Mouse (Mus musculus): ENCODE data around the gene Shisa8. TPM values are rescaled to one million over a fixed set of nuclear protein-coding genes. Genes with fewer than 3 reads are reported as not detected.

Shisa8 gene
- polyA plus RNA-seq, 1 experiment = 65.4 TPM

GRCm38 (mm10) chr15:82215332-82216046 lies 2.9 kb upstream of the Shisa8 start:
- Histone ChIP-seq H3K27me3 (ENCODE audit: control insufficient read depth, insufficient read depth, low read length) (no peaks in the 10 kb centered on the region), H3K27ac (ENCODE audit: insufficient read depth, low read length) (no peak overlapping the region), H3K4me1 (ENCODE audit: control insufficient read depth, insufficient read depth, low read length) (peaks cover 22% of the 10 kb centered on the region), H3K4me3 (replicated peaks; ENCODE audit: insufficient read depth, low read depth, low read length) (no peak overlapping the region)
- peak; percentile 65 to 81 for DNase-seq
- WGBS = 15% methylated on average over 11 of the region's 11 CpGs
- TF ChIP-seq CTCF (IDR thresholded peaks at IDR 0.05; ENCODE audit: borderline replicate concordance, insufficient read depth, low read depth, low read length) (no peak), POLR2A (IDR thresholded peaks at IDR 0.05; ENCODE audit: borderline replicate concordance, insufficient read depth, low read length) (no peak)

GRCm38 (mm10) chr15:82213222-82213621 lies 607 bp upstream of the Shisa8 start:
- H3K4me1 ChIP-seq (ENCODE audit: control insufficient read depth, insufficient read depth, low read length) = peaks cover 37% of the 10 kb centered on the region
- no peaks in the 10 kb centered on the region for H3K27me3 ChIP-seq (ENCODE audit: control insufficient read depth, insufficient read depth, low read length)
- TF ChIP-seq POLR2A (IDR thresholded peaks at IDR 0.05; ENCODE audit: borderline replicate concordance, insufficient read depth, low read length) = no peak
- TF ChIP-seq CTCF (IDR thresholded peaks at IDR 0.05; ENCODE audit: borderline replicate concordance, insufficient read depth, low read depth, low read length) = no peak
- peak in 1 of 2 experiments; percentile 49 for DNase-seq
- no peak overlapping the region for H3K27ac ChIP-seq (ENCODE audit: insufficient read depth, low read length)
- WGBS = 62% methylated on average over 4 of the region's 4 CpGs
- H3K4me3 ChIP-seq (replicated peaks; ENCODE audit: insufficient read depth, low read depth, low read length) = peak overlapping the region; percentile 61

- WGBS = under 1% methylated on average over 105 of the region's 112 CpGs
- no peaks in the 10 kb centered on the region for H3K27me3 ChIP-seq (ENCODE audit: control insufficient read depth, insufficient read depth, low read length)
- peak overlapping the region; percentile 92 for H3K4me3 ChIP-seq (replicated peaks; ENCODE audit: insufficient read depth, low read depth, low read length)
- peak; percentile 63 for TF ChIP-seq POLR2A (IDR thresholded peaks at IDR 0.05; ENCODE audit: borderline replicate concordance, insufficient read depth, low read length)
- TF ChIP-seq CTCF (IDR thresholded peaks at IDR 0.05; ENCODE audit: borderline replicate concordance, insufficient read depth, low read depth, low read length) = no peak
- H3K4me1 ChIP-seq (ENCODE audit: control insufficient read depth, insufficient read depth, low read length) = peaks cover 48% of the 10 kb centered on the region
- peak overlapping the region; percentile 89 for H3K27ac ChIP-seq (ENCODE audit: insufficient read depth, low read length)
- DNase-seq = peak; percentile 70 to 77
Measured at GRCm38 (mm10) chr15:82211911-82212751, 484 bp downstream of the Shisa8 start.

GRCm38 (mm10) chr15:82211281-82211680 lies 1.3 kb downstream of the Shisa8 start:
- Histone ChIP-seq H3K27me3 (ENCODE audit: control insufficient read depth, insufficient read depth, low read length) (no peaks in the 10 kb centered on the region), H3K4me3 (replicated peaks; ENCODE audit: insufficient read depth, low read depth, low read length) (peak overlapping the region; percentile 92), H3K27ac (ENCODE audit: insufficient read depth, low read length) (peak overlapping the region; percentile 89), H3K4me1 (ENCODE audit: control insufficient read depth, insufficient read depth, low read length) (peaks cover 51% of the 10 kb centered on the region)
- 4% methylated on average over 11 of the region's 11 CpGs for WGBS
- TF ChIP-seq POLR2A (IDR thresholded peaks at IDR 0.05; ENCODE audit: borderline replicate concordance, insufficient read depth, low read length) (no peak), CTCF (IDR thresholded peaks at IDR 0.05; ENCODE audit: borderline replicate concordance, insufficient read depth, low read depth, low read length) (no peak)
- DNase-seq = no peak

GRCm38 (mm10) chr15:82210801-82211200 lies 1.8 kb downstream of the Shisa8 start:
- no peak for TF ChIP-seq POLR2A (IDR thresholded peaks at IDR 0.05; ENCODE audit: borderline replicate concordance, insufficient read depth, low read length)
- no peak for TF ChIP-seq CTCF (IDR thresholded peaks at IDR 0.05; ENCODE audit: borderline replicate concordance, insufficient read depth, low read depth, low read length)
- Histone ChIP-seq H3K4me1 (ENCODE audit: control insufficient read depth, insufficient read depth, low read length) (peaks cover 51% of the 10 kb centered on the region), H3K4me3 (replicated peaks; ENCODE audit: insufficient read depth, low read depth, low read length) (peak overlapping the region; percentile 92), H3K27ac (ENCODE audit: insufficient read depth, low read length) (0 out of 2 replicates have a peak overlapping the region, but pooled peaks have one; percentile 8), H3K27me3 (ENCODE audit: control insufficient read depth, insufficient read depth, low read length) (no peaks in the 10 kb centered on the region)
- WGBS = 37% methylated on average over 1 of the region's 1 CpGs
- DNase-seq = peak in 1 of 2 experiments; percentile 41

GRCm38 (mm10) chr15:82209295-82210050 lies 3.1 kb downstream of the Shisa8 start:
- DNase-seq = peak; percentile 62
- 43% methylated on average over 13 of the region's 13 CpGs for WGBS
- Histone ChIP-seq H3K4me1 (ENCODE audit: control insufficient read depth, insufficient read depth, low read length) (peaks cover 51% of the 10 kb centered on the region), H3K27me3 (ENCODE audit: control insufficient read depth, insufficient read depth, low read length) (no peaks in the 10 kb centered on the region), H3K4me3 (replicated peaks; ENCODE audit: insufficient read depth, low read depth, low read length) (peak overlapping the region; percentile 92), H3K27ac (ENCODE audit: insufficient read depth, low read length) (peak overlapping the region; percentile 61)
- TF ChIP-seq POLR2A (IDR thresholded peaks at IDR 0.05; ENCODE audit: borderline replicate concordance, insufficient read depth, low read length) (no peak), CTCF (IDR thresholded peaks at IDR 0.05; ENCODE audit: borderline replicate concordance, insufficient read depth, low read depth, low read length) (no peak)

- no peak overlapping the region for H3K27ac ChIP-seq (ENCODE audit: insufficient read depth, low read length)
- H3K27me3 ChIP-seq (ENCODE audit: control insufficient read depth, insufficient read depth, low read length) = no peaks in the 10 kb centered on the region
- H3K4me3 ChIP-seq (replicated peaks; ENCODE audit: insufficient read depth, low read depth, low read length) = no peak overlapping the region
- 76% methylated on average over 8 of the region's 8 CpGs for WGBS
- DNase-seq = no peak
- TF ChIP-seq POLR2A (IDR thresholded peaks at IDR 0.05; ENCODE audit: borderline replicate concordance, insufficient read depth, low read length) (no peak), CTCF (IDR thresholded peaks at IDR 0.05; ENCODE audit: borderline replicate concordance, insufficient read depth, low read depth, low read length) (no peak)
- H3K4me1 ChIP-seq (ENCODE audit: control insufficient read depth, insufficient read depth, low read length) = peaks cover 63% of the 10 kb centered on the region
Measured at GRCm38 (mm10) chr15:82208307-82208706, 4.3 kb downstream of the Shisa8 start.

Data from cerebellum, adult 2 months (tissue).